Mouse (Mus musculus) Muller cell, postnatal 12 days (primary cell): ENCODE data around the gene Hoxb6.

Experiments used
- DNase-seq: peaks from one replicate; pipeline ENCODE4 v3.0.0-alpha.2; 2015; ENCODE audit errors: inconsistent ontology term

Gene Hoxb6

GRCm38 (mm10) chr11:96314671-96315343 is 22.5 kb downstream of the Hoxb6 start:
- DNase-seq: no peak

DNA sequence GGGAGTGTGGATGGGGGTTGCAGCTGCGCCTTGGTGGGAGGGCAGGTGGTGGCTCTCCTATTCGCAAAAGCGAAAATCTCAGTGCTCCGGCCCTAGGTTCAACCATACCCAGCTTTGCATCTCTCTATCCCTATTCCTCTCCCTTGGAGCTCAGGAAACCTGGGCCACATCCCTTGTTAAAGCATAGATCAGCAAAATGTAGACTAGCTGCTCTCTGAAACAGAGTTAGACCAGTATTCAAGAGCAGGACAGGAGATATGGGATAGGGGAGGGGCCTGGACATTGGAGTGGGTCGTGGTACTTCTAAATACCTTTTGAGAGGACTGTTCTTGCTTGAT is 23.0 kb downstream of the Hoxb6 start:
- no peak for DNase-seq

DNA sequence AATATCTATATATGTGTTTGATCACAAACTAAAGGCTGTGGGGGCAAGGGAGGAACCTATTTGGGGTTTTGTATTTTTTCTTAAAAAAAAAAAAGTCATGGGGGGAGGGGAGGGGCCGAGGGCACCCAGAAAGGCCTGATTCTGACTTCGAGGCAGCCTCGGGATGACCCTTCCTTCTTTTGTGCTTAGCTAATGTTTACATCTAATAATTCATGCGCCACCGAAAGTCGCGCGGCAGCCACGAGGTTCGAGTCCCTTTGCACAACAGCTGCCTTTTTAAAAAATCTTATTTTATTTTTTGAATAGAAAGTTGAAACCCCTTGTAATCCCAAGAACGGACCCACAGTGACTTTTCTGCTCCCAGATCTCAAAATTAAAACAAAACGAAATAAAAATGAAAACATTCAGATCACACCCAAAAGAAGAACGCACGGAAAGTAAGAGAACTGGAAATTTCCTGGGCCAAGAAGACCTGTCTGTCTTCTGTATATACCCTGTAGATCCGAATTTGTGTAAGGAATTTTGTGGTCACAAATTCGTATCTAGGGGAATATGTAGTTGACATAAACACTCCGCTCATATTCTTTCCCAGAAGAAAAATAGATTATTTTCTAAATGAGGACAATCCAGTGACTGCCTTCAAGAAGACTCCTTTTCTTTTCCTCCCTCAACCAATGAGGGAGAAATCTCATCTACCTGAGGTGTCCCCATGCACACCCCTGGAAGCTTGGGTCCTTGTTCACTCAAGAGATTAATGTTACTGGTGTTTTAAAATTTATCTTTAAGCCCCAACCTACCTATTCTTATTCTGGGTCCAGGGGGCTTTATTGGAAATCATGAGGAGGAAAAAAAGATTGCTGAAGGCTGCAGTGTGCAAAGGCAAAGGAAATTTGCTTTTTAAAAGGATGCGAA is 24.7 kb downstream of the Hoxb6 start:
- DNase-seq: no peak

- DNase-seq: no peak
Measured at GRCm38 (mm10) chr11:96317608-96318367, 25.5 kb downstream of the Hoxb6 start, which contains the start of gene Hoxb4. Hoxb4 (plus strand) TSS chr11:96318267.

DNA sequence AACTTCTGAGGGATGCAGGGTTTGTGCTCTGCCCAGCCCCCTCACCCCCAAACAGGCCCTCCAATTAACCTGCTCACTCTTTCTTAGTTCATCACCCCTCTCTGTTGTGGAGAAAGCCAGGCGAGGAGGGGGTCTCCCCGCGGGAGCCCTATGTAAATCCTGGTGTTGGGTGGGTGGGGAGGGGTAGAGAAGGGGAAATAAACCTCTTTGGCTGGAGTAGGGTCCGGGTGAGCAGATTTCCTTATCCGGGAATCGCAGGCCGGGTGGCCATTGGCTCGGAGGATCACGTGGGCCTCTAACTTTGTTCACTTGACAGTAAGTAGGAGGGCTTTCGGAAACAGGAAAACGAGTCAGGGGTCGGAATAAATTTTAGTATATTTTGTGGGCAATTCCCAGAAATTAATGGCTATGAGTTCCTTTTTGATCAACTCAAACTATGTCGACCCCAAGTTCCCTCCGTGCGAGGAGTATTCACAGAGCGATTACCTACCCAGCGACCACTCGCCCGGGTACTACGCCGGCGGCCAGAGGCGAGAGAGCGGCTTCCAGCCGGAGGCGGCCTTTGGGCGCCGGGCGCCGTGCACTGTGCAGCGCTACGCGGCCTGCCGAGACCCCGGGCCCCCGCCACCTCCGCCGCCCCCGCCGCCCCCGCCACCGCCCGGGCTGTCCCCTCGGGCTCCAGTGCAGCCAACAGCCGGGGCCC is 26.2 kb downstream of the Hoxb6 start:
- DNase-seq: no peak

DNA sequence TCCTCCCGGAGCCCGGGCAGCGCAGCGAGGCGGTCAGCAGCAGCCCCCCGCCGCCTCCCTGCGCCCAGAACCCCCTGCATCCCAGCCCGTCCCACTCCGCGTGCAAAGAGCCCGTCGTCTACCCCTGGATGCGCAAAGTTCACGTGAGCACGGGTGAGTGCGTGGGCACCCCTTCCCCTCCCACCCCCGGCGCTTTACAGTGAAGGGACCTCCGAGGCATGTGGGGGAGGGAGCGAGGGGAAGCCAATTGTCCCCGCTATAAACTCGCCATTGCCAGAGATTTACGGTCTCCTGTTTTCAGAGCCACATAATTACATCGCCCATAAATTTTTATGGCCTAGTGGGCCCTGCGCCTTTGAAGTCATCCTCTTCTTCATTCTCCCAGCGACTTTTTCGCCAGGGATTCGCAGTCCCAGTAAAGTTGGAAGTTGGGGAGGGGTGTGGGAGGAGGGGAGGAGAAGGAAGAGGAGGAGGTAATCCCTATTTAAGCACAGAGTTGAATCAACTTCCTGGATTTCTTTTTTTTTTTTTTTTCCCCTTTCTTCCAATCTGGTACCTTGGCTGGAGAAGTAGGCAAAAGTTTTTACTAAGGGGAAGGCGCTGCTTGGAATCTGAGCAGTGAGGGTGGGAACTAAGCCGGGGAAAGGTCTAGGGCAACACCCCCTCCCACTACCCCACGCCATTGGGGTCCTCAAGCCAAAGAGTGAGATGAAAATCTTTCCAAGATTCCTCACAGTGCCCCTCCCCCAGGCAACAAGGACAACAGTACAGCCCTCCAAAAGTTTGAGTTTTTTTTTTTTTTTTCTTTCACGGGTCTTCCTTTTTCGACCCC is 27.0 kb downstream of the Hoxb6 start:
- DNase-seq: no peak

GRCm38 (mm10) chr11:96319910-96320309 is 27.6 kb downstream of the Hoxb6 start:
- DNase-seq: no peak

DNA sequence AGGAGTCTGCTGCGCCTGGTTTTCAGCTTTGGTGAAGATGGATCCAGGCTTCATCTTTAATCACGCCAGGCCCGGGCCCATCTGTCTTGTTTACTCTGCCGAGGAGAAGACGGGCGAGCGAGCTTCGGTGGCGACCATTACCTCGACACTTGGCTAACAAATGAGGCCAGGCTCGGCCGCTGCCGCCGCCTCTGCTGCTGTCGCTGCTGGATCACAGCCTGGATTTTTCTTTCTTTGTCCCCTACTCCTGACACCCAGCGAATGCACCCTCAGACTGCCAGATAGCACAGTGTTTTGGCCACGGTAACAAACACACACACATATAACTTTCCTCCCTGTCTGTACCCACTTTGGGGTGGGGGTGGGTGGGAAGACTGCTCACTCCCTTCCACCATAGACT is 28.4 kb downstream of the Hoxb6 start:
- no peak for DNase-seq

DNA sequence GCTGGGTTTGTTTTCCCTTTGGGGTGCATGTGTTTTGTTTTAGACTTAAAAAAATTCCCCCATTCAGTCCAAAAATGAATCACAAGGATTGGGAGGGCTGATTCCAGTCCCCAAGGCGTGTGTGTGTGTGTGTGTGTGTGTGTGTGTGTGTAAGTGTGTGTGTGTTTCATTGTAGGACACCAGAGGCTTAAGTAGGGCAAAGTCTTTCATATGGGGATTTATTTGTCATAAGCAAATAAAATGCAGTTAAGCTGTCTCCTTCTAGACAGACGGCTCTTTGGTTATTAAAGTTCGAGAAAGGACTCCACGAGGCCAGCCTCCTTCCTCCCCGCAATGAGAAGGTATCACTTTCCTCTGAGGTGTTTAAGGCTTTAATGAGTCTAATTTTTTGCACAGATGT is 29.6 kb downstream of the Hoxb6 start:
- DNase-seq: no peak

DNA sequence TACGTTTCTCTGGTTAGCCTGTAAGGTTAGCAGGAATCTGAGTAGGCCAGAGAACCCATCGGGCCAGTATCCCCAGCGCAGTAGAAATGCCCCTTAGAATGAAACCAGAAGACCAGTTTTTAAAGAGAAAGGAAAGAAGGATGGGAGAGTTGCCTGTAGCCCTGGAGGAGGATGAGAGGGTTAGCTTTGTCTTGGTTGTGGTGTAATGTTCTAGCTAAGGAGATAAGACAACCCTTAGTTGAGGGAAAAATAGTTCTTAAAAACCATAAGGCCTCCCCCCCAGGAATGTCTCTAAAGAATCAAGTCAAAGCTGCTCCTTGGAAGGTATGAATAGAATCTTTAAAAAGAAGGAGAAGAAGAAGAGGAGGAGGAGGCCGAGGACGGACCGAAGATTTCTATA is 30.5 kb downstream of the Hoxb6 start:
- no peak for DNase-seq

GRCm38 (mm10) chr11:96323154-96323553 is 30.9 kb downstream of the Hoxb6 start, which contains the start of gene Hoxb3:
Hoxb3 (plus strand) TSS chr11:96323326.
- no peak for DNase-seq

- DNase-seq: no peak
Measured at GRCm38 (mm10) chr11:96324125-96324524, 31.8 kb downstream of the Hoxb6 start.

DNA sequence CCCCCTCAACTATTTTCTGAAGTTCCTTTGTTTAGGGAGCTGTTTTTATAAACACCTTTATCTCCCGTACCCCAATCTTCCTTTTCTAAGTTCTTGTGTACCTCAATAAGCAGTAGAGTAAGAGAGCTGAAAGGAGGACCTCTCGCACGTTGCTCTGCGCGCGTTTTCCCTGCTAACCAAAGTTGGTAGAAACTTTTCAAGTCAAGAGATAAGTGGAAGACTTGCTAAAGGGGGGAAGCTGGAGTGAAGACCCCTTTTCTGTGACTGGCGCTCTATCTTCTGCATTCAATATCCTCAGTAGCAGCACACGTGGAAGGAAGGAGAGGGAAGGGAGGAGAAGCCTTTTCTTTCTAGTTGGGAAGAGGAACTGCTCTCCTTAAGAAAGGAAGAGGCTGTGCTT is 32.7 kb downstream of the Hoxb6 start:
- DNase-seq: no peak

DNA sequence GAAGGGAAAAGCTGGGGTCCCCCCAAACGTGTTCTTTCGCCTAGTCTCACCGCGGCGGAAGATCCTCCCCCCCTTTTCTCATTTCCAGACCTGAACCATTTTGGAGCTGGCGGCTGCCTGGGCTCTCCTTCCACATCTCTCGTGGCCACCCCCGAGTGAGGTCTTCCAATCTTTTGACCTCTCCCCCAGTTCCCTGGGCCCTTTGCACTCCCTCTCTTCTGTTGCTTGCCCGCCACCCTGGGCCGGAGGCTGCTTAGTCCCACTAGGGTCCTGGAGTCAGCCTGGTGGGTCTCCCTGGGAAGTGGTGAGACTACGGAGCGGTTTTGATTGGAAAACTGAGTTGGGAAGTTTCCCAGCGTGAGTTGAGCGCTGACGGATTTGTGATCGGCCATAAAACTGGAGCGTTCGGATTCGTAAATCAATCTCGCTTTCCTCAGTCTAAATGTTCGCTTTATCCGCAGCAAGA is 33.5 kb downstream of the Hoxb6 start:
- DNase-seq: no peak

DNA sequence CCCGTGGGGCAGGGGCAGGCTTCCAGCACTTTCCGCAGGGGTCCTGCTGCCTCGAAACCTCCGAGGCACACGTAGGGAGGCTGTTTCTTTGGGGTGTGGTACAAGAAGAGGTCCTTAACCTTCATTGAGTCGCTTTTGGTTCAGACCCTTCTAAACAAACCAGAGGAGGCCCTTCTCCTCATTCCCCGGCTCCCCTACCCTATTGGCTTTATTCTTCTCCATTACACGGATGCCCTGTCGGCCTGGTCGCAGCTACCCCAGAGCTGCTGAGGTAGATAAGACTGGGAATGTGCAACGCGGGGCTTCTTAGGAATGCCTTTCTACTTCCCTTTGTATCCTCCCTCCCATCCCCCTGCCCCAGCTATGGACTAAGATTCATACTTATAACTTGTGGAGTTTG is 34.4 kb downstream of the Hoxb6 start:
- DNase-seq: no peak

DNA sequence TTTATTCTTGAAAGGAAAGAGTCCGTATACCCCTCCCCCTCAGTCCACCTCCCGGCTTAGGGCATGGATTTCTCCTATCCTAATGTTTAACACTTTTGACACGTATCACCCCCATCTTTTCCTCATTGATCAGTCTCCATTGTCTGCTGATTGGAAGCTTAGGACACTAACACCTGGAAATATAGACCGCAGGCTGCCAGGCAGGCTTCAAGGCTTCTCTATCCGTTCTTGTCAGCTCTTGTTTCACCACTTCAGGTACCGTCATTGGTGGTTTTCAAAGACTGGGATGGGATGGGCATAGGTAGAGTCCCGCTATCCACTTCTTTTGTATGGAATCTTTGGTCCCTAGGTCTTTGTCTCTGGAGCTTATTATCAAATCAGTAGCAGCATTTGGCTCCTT is 34.8 kb downstream of the Hoxb6 start:
- DNase-seq: no peak

- DNase-seq: no peak
Measured at GRCm38 (mm10) chr11:96327750-96328149, 35.5 kb downstream of the Hoxb6 start.

DNA sequence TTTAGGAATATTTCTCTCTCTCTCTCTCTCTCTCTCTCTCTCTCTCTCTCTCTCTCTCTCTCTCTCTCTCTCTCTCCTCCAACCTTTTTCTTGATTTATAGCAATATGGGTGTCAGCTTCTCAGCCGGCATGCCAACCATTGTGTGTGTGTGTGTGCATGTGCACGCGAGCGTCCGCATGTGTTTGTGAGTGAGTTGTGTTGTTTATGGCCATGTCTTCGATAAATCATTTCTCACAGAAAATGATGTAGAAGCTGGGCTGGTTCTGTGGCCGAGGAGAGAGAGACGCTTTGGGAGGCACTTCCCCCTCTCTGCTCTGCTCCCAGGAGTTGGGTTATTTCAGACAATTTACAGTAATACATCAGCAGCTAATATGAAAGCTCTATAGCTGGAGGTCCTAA is 36.3 kb downstream of the Hoxb6 start:
- DNase-seq: no peak

- DNase-seq: no peak
Measured at GRCm38 (mm10) chr11:96332105-96332504, 39.8 kb downstream of the Hoxb6 start.

- DNase-seq: no peak
Measured at GRCm38 (mm10) chr11:96332618-96333032, 40.3 kb downstream of the Hoxb6 start.
